Mouse (Mus musculus): ENCODE data around the gene Polm. TPM values are rescaled to one million over a fixed set of nuclear protein-coding genes. Genes with fewer than 3 reads are reported as not detected.

Polm gene
- 3.9 and 5.3 TPM in 2 replicates for polyA plus RNA-seq (2014; fragmentation: Nextera tagmentation; extraction: Ambion mirVana)

- under 1% methylated on average over 63 of the region's 63 CpGs for WGBS
- H3K27ac ChIP-seq (ENCODE audit: low read depth, low read length) = peak within 1 kb of the TSS; percentile 70
- H3K4me3 ChIP-seq (ENCODE audit: low read depth, low read length) = peak within 1 kb of the TSS; percentile 64
- 0 out of 2 replicates have a peak, but pooled peaks cover 5% of the 10 kb centered on the region for H3K36me3 ChIP-seq (ENCODE audit: control insufficient read depth, insufficient read depth, low read length)
- peak within 1 kb of the TSS; percentile 83 for H3K9ac ChIP-seq (ENCODE audit: low read length)
- DNase-seq (ENCODE audit: low spot score) (peak; percentile 96), ATAC-seq (peak; percentile 95)
- H3K27me3 ChIP-seq (replicated peaks; ENCODE audit: control insufficient read depth, insufficient read depth, low read length) = no peaks in the 10 kb centered on the region
- no peaks in the 10 kb centered on the region; the same call in 1 of the 2 replicates for H3K4me1 ChIP-seq (ENCODE audit: control insufficient read depth, insufficient read depth, low read length)
- H3K4me2 ChIP-seq (ENCODE audit: low read length) = peak within 1 kb of the TSS; percentile 88
- no peaks in the 10 kb centered on the region for H3K9me3 ChIP-seq (replicated peaks; ENCODE audit: control insufficient read depth, low read length)
Observed at GRCm38 (mm10) chr11:5837251-5838246, at the start of gene Polm. Polm (minus strand) TSS chr11:5838016.

- no peak overlapping the region; the same call in 1 of the 2 replicates for H3K27ac ChIP-seq (ENCODE audit: low read depth, low read length)
- peak; percentile 35 for DNase-seq (ENCODE audit: low spot score)
Observed at GRCm38 (mm10) chr11:5887250-5887649, 49.4 kb upstream of the Polm start.

GRCm38 (mm10) chr11:5886187-5886586 is 48.4 kb upstream of the Polm start:
- H3K27ac ChIP-seq (ENCODE audit: low read depth, low read length) = no peak overlapping the region
- ATAC-seq = peak; percentile 65; the same call in 1 of the 2 replicates
- no peak overlapping the region for H3K4me3 ChIP-seq (ENCODE audit: low read depth, low read length)
- no peaks in the 10 kb centered on the region; the same call in 1 of the 2 replicates for H3K4me1 ChIP-seq (ENCODE audit: control insufficient read depth, insufficient read depth, low read length)
- H3K27me3 ChIP-seq (replicated peaks; ENCODE audit: control insufficient read depth, insufficient read depth, low read length) = no peaks in the 10 kb centered on the region
- no peak overlapping the region for H3K9ac ChIP-seq (ENCODE audit: low read length)
- no peaks in the 10 kb centered on the region for H3K9me3 ChIP-seq (replicated peaks; ENCODE audit: control insufficient read depth, low read length)
- no peaks in the 10 kb centered on the region for H3K36me3 ChIP-seq (ENCODE audit: control insufficient read depth, insufficient read depth, low read length)
- 17% methylated on average over 9 of the region's 9 CpGs for WGBS
- no peak overlapping the region for H3K4me2 ChIP-seq (ENCODE audit: low read length)
- DNase-seq (ENCODE audit: low spot score) = peak; percentile 83

More at GRCm38 (mm10) chr11:5887250-5887649, 49.4 kb upstream of the Polm start:
- H3K4me1 ChIP-seq (ENCODE audit: control insufficient read depth, insufficient read depth, low read length) = no peaks in the 10 kb centered on the region; the same call in 1 of the 2 replicates
- no peak overlapping the region for H3K9ac ChIP-seq (ENCODE audit: low read length)
- ATAC-seq = no peak
- H3K9me3 ChIP-seq (replicated peaks; ENCODE audit: control insufficient read depth, low read length) = no peaks in the 10 kb centered on the region
- no peak overlapping the region for H3K4me3 ChIP-seq (ENCODE audit: low read depth, low read length)
- H3K36me3 ChIP-seq (ENCODE audit: control insufficient read depth, insufficient read depth, low read length) = no peaks in the 10 kb centered on the region
- no peak overlapping the region for H3K4me2 ChIP-seq (ENCODE audit: low read length)
- H3K27me3 ChIP-seq (replicated peaks; ENCODE audit: control insufficient read depth, insufficient read depth, low read length) = no peaks in the 10 kb centered on the region
- 15% methylated on average over 5 of the region's 5 CpGs for WGBS

- Histone ChIP-seq H3K4me1 (ENCODE audit: control insufficient read depth, insufficient read depth, low read length) (no peaks in the 10 kb centered on the region; the same call in 1 of the 2 replicates), H3K4me2 (ENCODE audit: low read length) (no peak overlapping the region), H3K36me3 (ENCODE audit: control insufficient read depth, insufficient read depth, low read length) (no peaks in the 10 kb centered on the region), H3K27ac (ENCODE audit: low read depth, low read length) (no peak overlapping the region), H3K9me3 (replicated peaks; ENCODE audit: control insufficient read depth, low read length) (no peaks in the 10 kb centered on the region), H3K27me3 (replicated peaks; ENCODE audit: control insufficient read depth, insufficient read depth, low read length) (no peaks in the 10 kb centered on the region), H3K9ac (ENCODE audit: low read length) (no peak overlapping the region), H3K4me3 (ENCODE audit: low read depth, low read length) (no peak overlapping the region)
- DNase-seq (ENCODE audit: low spot score) = no peak
- 81% methylated on average over 8 of the region's 8 CpGs for WGBS
- no peak for ATAC-seq
Observed at GRCm38 (mm10) chr11:5882518-5882917, 44.7 kb upstream of the Polm start.

GRCm38 (mm10) chr11:5879905-5880304 is 42.1 kb upstream of the Polm start:
- ATAC-seq (no peak), DNase-seq (ENCODE audit: low spot score) (peak; percentile 64)
- no peaks in the 10 kb centered on the region for H3K9me3 ChIP-seq (replicated peaks; ENCODE audit: control insufficient read depth, low read length)
- H3K9ac ChIP-seq (ENCODE audit: low read length) = no peak overlapping the region
- H3K4me2 ChIP-seq (ENCODE audit: low read length) = no peak overlapping the region
- no peak overlapping the region for H3K4me3 ChIP-seq (ENCODE audit: low read depth, low read length)
- no peaks in the 10 kb centered on the region for H3K27me3 ChIP-seq (replicated peaks; ENCODE audit: control insufficient read depth, insufficient read depth, low read length)
- peaks cover 14% of the 10 kb centered on the region for H3K36me3 ChIP-seq (ENCODE audit: control insufficient read depth, insufficient read depth, low read length)
- peaks cover 8% of the 10 kb centered on the region for H3K4me1 ChIP-seq (ENCODE audit: control insufficient read depth, insufficient read depth, low read length)
- 50% methylated on average over 5 of the region's 5 CpGs for WGBS
- no peak overlapping the region for H3K27ac ChIP-seq (ENCODE audit: low read depth, low read length)

- Histone ChIP-seq H3K9ac (ENCODE audit: low read length) (peak overlapping the region; percentile 53), H3K27me3 (replicated peaks; ENCODE audit: control insufficient read depth, insufficient read depth, low read length) (no peaks in the 10 kb centered on the region), H3K36me3 (ENCODE audit: control insufficient read depth, insufficient read depth, low read length) (peaks cover 23% of the 10 kb centered on the region), H3K27ac (ENCODE audit: low read depth, low read length) (peak overlapping the region; percentile 82; the same call in 1 of the 2 replicates), H3K4me1 (ENCODE audit: control insufficient read depth, insufficient read depth, low read length) (peaks cover 8% of the 10 kb centered on the region), H3K9me3 (replicated peaks; ENCODE audit: control insufficient read depth, low read length) (no peaks in the 10 kb centered on the region), H3K4me2 (ENCODE audit: low read length) (peak overlapping the region; percentile 62), H3K4me3 (ENCODE audit: low read depth, low read length) (peak overlapping the region; percentile 60)
- 29% methylated on average over 8 of the region's 8 CpGs for WGBS
- DNase-seq (ENCODE audit: low spot score) (no peak), ATAC-seq (no peak)
Observed at GRCm38 (mm10) chr11:5878661-5879060, 40.8 kb upstream of the Polm start.

- peak within 1 kb of the TSS; percentile 60 for H3K4me3 ChIP-seq (ENCODE audit: low read depth, low read length)
- peak within 1 kb of the TSS; percentile 58 for H3K9ac ChIP-seq (ENCODE audit: low read length)
- peak within 1 kb of the TSS; percentile 62 for H3K4me2 ChIP-seq (ENCODE audit: low read length)
- H3K27ac ChIP-seq (ENCODE audit: low read depth, low read length) = peak within 1 kb of the TSS; percentile 82; the same call in 1 of the 2 replicates
- no peaks in the 10 kb centered on the region for H3K9me3 ChIP-seq (replicated peaks; ENCODE audit: control insufficient read depth, low read length)
- WGBS = under 1% methylated on average over 52 of the region's 52 CpGs
- H3K4me1 ChIP-seq (ENCODE audit: control insufficient read depth, insufficient read depth, low read length) = peaks cover 8% of the 10 kb centered on the region
- peaks cover 30% of the 10 kb centered on the region for H3K36me3 ChIP-seq (ENCODE audit: control insufficient read depth, insufficient read depth, low read length)
- ATAC-seq (peak; percentile 100), DNase-seq (ENCODE audit: low spot score) (peak; percentile 99)
- no peaks in the 10 kb centered on the region for H3K27me3 ChIP-seq (replicated peaks; ENCODE audit: control insufficient read depth, insufficient read depth, low read length)
Observed at GRCm38 (mm10) chr11:5877921-5878526, 40.2 kb upstream of the Polm start, which contains the start of gene Pold2. Pold2 (minus strand) TSS chr11:5878292.

GRCm38 (mm10) chr11:5877421-5877820 is 39.6 kb upstream of the Polm start:
- peaks cover 36% of the 10 kb centered on the region for H3K36me3 ChIP-seq (ENCODE audit: control insufficient read depth, insufficient read depth, low read length)
- peak overlapping the region; percentile 62 for H3K4me2 ChIP-seq (ENCODE audit: low read length)
- no peak for DNase-seq (ENCODE audit: low spot score)
- H3K4me1 ChIP-seq (ENCODE audit: control insufficient read depth, insufficient read depth, low read length) = peaks cover 8% of the 10 kb centered on the region
- no peak for ATAC-seq
- 5% methylated on average over 5 of the region's 5 CpGs for WGBS
- no peaks in the 10 kb centered on the region for H3K27me3 ChIP-seq (replicated peaks; ENCODE audit: control insufficient read depth, insufficient read depth, low read length)
- H3K4me3 ChIP-seq (ENCODE audit: low read depth, low read length) = peak overlapping the region; percentile 60
- H3K9me3 ChIP-seq (replicated peaks; ENCODE audit: control insufficient read depth, low read length) = no peaks in the 10 kb centered on the region
- H3K9ac ChIP-seq (ENCODE audit: low read length) = peak overlapping the region; percentile 58
- H3K27ac ChIP-seq (ENCODE audit: low read depth, low read length) = no peak overlapping the region

All from forebrain, embryonic 14.5 days (tissue).